Mouse (Mus musculus) spleen, adult 18-20 months (tissue): Measurements from ENCODE around the gene Rfx1.

Experiments
- DNase-seq, 2 experiments: peaks; one replicate each; pipeline ENCODE4 v3.0.0; 2022; ENCODE audit warnings: mixed read lengths in 2 of 2

The Rfx1 gene

GRCm38 (mm10) chr8:84096061-84096460, 29.4 kb downstream of the Rfx1 start:
- no peak for DNase-seq

DNA sequence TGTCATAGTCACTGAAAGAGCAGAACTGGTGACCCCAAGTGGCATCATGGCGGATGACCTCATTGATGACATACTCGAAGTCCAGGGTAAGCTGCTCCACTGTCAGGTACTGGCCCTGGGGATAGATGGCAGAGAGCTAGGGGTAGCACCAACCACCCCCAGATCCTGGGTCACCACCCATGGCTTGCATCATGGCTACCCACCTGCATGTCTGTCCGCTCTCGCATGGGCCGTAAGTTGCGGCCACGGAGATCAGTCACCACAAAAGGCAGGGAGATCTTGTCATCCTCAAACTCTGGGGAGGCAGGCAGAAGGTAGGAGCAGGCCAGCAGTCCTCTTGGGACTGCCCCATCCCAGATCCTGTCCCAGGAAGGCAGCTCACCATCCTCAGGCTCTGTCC, 31.7 kb downstream of the Rfx1 start:
- no peak for DNase-seq

DNA sequence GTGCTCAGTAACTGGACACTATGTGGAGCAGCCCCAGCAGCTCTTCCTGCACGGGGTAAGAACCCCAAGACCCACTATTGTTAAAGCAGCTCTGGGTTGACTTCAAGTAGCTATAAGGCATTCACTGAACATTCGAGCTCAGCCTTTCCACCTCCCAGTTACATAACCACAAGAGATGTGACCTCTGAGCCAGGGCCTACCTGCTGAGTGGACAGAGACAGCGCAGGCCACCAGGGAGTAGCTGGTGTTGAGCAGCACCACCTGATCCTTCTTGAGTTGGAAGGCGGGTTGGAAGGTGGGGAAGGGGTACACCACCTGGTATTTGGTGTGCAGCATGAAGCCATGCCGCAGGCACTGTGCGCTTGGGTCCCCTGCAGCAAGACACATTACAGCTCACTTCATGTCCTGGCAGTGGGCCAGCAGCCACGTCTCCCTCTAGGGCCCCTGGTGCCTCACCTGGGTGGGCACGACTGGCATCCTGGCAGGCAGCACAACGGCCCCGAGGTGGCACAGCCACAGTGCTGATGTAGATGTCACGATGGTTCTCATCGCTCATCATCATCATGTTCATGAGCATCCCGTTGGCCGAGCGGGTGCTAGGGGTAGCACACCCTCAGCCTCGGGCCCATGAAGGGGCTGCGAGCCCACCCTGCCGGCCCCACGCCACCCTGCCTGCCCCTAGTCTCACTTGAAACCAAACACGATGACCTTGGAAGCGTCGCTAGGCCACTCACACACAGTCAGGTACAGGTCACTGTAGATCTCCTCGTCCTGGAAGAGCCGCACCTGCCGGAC, 35.0 kb downstream of the Rfx1 start:
- no peak for DNase-seq

GRCm38 (mm10) chr8:84103601-84104000, 37.0 kb downstream of the Rfx1 start:
- no peak for DNase-seq

GRCm38 (mm10) chr8:84104221-84104620, 37.6 kb downstream of the Rfx1 start:
- peak; percentile 64 to 69 for DNase-seq

DNA sequence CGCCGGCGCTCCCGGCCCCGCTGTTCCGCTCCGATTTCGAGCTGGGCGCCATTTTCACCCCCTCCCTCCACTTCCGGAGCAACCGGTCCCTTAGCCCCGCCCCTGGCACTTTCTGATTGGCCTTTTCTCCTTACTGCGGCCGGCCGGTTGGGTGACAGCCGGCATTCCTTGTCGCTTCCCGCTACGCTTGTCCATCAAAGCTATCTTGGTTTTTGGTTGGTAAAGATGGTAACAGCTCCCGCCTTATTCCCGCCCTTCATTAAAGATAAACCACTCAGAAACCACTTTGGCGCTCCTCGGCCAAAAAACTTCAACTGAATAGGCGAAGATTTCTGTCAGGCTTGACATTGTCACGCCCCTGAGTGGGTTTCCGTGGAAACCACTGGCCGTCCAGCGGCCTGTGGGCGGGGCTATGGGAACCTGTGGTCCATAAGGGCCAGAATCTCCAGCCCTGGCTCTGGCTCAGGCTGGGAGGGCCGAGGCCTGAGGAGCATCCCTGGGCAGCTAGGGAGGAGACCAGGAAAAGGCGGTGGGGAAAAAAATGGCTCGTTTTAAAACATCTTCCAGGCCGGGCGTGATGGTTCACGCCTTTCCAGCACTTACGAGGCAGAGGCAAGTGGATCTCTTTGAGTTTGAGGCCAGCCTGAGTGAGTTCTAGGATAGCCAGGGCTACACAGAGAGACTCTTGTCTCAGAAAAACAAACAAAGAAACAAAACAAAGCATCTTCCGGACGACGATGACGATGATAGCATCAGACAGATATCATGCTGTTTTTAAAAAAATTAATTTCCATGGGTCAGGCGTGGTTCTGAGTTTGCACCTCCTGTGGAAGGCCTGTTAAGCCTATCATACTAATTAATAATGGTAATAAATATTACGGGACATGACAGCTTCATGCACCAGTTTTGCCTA, 38.3 kb downstream of the Rfx1 start, which contains the start of gene Dcaf15:
Gene Dcaf15, minus strand, starts transcription at position 72 of the 913 bp plus-strand sequence.
- peak; percentile 94 to 96 for DNase-seq

DNA sequence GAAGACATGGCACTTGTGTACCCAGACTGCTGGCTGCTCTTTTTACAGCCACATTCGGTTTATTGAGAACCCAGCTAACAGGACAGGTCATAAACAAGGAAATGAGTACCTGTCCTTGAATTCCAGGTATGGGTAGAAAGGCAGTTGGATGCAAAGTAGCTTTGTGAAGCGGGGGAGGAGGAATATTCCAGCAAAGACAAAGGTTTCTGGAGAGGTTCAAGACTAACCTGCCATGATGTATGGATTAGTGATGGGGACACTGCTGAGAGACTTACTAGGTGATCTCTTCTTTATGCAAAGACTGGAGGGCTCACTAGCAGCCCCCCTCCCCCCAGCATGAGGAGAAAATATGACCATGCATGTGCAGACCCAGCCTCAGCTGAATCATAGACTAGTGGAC, 39.0 kb downstream of the Rfx1 start:
- DNase-seq: no peak

DNA sequence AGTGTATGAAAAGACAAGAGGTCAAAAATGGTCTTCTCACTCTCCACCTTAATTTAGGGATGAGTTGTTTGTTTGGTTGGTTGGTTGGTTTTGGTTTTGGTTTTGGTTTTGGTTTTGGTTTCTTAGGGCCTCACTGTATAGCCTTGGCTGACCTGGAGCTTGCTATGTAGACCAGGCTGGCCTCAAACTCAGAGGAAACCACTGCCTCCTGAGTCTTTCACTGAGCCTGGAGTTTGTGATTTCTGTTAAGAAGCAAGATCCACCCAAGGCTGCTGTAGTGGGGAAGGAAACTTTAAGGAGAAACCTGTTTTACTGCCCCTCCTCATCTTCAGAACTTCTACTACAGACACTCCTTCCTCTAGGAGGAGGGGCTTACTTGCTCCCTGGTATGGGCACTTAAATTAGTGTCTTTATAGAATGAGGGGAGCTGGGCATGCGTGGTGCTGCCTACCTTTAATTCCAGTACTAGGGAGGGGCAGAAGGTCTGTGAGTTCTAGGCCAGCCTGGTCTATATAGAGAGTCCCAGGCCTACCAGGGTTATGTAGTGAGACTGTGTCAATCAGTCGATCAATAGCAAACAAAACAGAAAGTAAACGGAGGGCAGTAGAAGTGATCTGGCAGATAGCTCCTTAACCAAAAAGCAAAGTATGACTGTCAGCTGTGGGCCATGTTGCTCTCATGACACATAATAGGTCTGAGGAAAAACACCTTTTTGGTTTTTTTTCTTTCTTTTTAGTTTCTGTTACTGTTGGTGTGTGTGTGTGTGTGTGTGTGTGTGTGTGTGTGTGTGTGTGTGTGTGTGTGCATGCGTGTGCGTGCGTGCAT, 39.8 kb downstream of the Rfx1 start:
- no peak for DNase-seq

- DNase-seq: no peak
These were observed 49.0 kb downstream of the Rfx1 start for GRCm38 (mm10) chr8:84115646-84116045.

DNA sequence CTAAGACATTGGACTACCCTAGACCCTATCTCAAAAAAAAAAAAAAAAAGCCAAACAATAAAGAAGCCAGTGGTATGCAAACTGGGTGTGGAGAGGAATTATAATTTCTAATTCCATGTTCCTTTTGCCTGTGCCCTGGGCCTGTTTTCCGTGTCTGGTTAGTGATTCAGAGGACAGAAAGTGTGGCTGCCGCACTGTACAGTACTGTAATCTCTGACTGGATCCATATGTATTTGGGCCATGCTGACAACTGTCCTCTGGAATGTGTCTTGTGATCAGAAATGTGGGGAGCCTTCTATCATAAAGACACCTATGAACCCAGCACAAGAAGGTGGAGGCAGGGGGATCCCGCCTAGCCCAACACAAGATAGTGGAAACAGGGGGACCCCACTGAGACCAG, 55.5 kb downstream of the Rfx1 start:
- DNase-seq: no peak

DNA sequence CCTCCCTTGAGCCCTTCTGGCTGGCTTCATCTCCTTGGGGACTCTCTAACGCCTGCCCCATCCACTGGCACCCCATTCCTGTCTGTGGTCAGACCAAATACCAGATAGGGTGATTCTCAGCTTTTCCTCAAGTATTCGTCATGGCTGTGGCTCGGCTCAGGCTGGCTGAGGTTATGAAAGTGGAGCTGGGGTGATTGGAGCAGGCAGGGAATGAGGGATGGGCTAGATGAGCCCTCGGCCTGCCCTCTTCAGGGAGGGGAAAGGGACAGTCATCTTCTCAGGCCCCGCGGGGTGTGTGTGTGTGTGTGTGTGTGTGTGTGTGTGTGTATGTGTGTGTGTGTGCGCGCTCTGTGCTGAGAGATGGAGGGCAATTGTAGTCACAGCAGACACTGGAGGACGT, 59.0 kb downstream of the Rfx1 start, which contains the start of gene Podnl1:
Gene Podnl1, plus strand, starts transcription at position 334 of the 400 bp plus-strand sequence.
- no peak for DNase-seq

DNA sequence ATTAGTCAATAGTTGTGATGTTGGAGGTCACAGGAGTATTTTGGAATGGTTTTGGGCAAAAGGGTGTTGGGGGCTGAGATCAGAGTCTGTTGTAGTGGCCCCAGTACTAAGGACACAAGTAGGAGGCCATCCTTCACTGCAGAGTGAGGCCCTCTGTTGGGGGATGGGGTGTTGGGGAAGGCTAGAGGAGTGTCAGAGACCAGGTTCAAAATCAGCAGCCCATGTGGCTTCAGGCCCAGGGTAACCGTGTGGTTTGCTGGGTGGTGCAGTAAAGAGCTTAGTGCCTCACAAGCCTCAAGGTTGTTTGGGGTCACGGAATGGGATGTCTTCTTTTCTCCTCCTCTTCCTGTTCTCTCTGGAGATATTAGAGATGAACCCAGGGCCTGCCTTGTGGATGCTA, 60.1 kb downstream of the Rfx1 start:
- DNase-seq: no peak

GRCm38 (mm10) chr8:84127202-84127901, 60.7 kb downstream of the Rfx1 start:
- DNase-seq: no peak

GRCm38 (mm10) chr8:84128277-84128676, 61.6 kb downstream of the Rfx1 start:
- DNase-seq: no peak

DNA sequence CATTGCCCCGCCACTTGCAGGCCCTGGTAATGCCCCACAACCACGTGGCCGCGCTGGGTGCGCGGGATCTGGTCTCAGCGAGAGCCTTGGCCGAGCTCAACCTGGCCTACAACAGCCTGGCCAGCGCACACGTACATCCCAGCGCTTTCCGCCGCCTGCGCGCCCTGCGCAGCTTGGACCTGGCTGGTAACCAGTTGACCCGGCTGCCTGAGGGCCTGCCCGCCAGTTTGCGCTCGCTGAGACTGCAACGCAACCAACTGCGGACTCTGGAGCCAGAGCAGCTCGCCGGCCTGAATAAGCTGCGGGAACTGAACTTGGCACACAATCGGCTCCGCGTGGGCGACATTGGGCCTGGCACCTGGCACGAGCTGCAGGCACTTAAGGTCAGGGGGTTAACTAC, 64.2 kb downstream of the Rfx1 start:
- DNase-seq: no peak

DNA sequence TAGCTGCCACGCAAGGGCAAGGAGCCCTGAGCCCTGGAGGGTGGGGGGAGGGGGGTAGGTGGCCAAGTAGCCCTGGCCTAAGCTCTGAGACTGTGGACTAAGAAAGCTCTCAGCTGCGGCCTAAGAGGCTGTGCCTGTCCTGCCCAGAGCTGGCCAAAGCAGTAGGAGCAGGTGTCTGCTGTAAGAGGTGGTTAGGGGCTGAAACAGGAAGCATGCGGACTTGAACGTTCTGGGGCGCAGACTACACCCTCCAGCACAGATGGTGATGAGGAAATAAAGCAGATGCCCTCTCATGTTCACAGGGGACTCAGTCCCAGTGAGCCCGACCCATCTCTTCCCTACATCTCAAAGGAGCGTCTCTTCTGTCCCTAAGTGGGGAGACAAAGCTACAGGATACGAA, 65.6 kb downstream of the Rfx1 start:
- no peak for DNase-seq

DNA sequence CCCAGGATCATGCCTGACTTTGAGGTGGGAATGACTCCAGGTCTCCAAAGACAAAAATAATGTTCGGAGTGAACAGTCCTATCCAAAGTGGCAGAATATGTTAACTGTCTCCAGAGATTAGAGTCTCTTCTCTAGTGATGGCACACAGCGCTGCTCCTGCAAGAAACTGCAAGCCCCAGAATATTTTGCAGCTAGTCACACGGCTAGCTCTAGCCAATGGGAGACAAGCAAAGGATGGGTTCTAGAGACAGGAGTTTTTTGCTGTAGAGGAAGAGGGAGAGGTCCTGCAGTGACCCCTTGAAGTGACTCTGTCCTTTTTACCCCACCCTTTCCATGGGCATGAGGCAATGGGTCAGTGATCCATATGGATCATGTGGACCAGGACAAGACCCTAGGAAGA, 71.2 kb downstream of the Rfx1 start:
- DNase-seq: no peak

- DNase-seq: no peak
These were observed 74.2 kb downstream of the Rfx1 start for GRCm38 (mm10) chr8:84140838-84141237.

GRCm38 (mm10) chr8:84144636-84145245, 78.1 kb downstream of the Rfx1 start:
- DNase-seq: no peak
